Mouse (Mus musculus): ENCODE measurements around the gene Cd101.

GRCm38 (mm10) chr3:101059214-101059613 lies 29.9 kb upstream of the Cd101 start:
- no peak for TF ChIP-seq POLR2A (IDR thresholded peaks at IDR 0.05; ENCODE audit: low read depth, low read length)
- TF ChIP-seq CTCF (IDR thresholded peaks at IDR 0.05; ENCODE audit: borderline replicate concordance, insufficient read depth, low read length), result no peak
